Mouse (Mus musculus) spleen, adult 2 months (tissue): ENCODE data around the gene Cdk17.

Source experiments
- CTCF ChIP-seq: fragments of 200-500 bp; IDR thresholded peaks from 2 replicates; pipeline ENCODE4 v1.5.1; 2011; ENCODE audit warnings: mild to moderate bottlenecking, inconsistent platforms; ENCODE audit not compliant: insufficient read depth, insufficient read length, insufficient replicate concordance; ENCODE audit errors: extremely low read depth
- POLR2A ChIP-seq: fragments of 200-500 bp; IDR thresholded peaks from 2 replicates; pipeline ENCODE4 v1.6.1; 2011; ENCODE audit warnings: low read depth, low read length, inconsistent platforms

- TF ChIP-seq CTCF (no peak), POLR2A (no peak)
Observed at GRCm38 (mm10) chr10:93280586-93280985, 119.9 kb downstream of the Cdk17 start.
